Mouse (Mus musculus) MEL (cell line): ENCODE results near the gene Cdk12. TPM values are rescaled to one million over a fixed set of nuclear protein-coding genes. Genes with fewer than 3 reads are reported as not detected.

Experiments
- DNase-seq: peaks from one replicate; pipeline ENCODE4 v3.0.0; 2011; ENCODE audit warnings: low read depth, low spot score
- H3K27ac ChIP-seq: 2 replicates; pipeline ENCODE4 v1.5.1; 2012; ENCODE audit warnings: low read depth, mild to moderate bottlenecking, control low read depth, low read length, moderate library complexity; ENCODE audit not compliant: control insufficient read depth
- H3K27me3 ChIP-seq, 2 experiments: fragments of 150-350 bp in 1 of 2; sonication (generic) in 1 of 2; 2 replicates each; pipeline ENCODE4 v1.6.1; 2012; ENCODE audit warnings: low read length in 2 of 2, mild to moderate bottlenecking in 2 of 2, improper control_type of control experiment in 1 of 2, moderate library complexity in 1 of 2; ENCODE audit not compliant: insufficient read depth in 2 of 2, control insufficient read depth in 1 of 2
- H3K36me3 ChIP-seq, 2 experiments: 2 replicates each; pipeline ENCODE4 v1.6.1; 2012 to 2014; ENCODE audit warnings: low read length in 2 of 2, improper control_type of control experiment in 1 of 2, inconsistent platforms in 1 of 2, mild to moderate bottlenecking in 1 of 2; ENCODE audit not compliant: insufficient read depth in 2 of 2, control insufficient read depth in 1 of 2
- H3K4me1 ChIP-seq, 2 experiments: fragments of 150-350 bp in 1 of 2; sonication (generic) in 1 of 2; 2 replicates each; pipeline ENCODE4 v1.6.1; 2012; ENCODE audit warnings: low read length in 2 of 2, improper control_type of control experiment in 1 of 2, mild to moderate bottlenecking in 1 of 2; ENCODE audit not compliant: insufficient read depth in 2 of 2, control insufficient read depth in 1 of 2
- H3K4me3 ChIP-seq, 2 experiments: fragments of 150-350 bp in 1 of 2; sonication (generic) in 1 of 2; 2 replicates each; pipeline ENCODE4 v1.5.1; 2012; ENCODE audit warnings: low read depth in 2 of 2, low read length in 2 of 2, mild to moderate bottlenecking in 2 of 2, moderate library complexity in 2 of 2, control low read depth in 1 of 2, improper control_type of control experiment in 1 of 2; ENCODE audit not compliant: control insufficient read depth in 1 of 2, insufficient read depth in 1 of 2
- H3K79me2 ChIP-seq: 2 replicates; pipeline ENCODE4 v1.6.1; 2012; ENCODE audit warnings: mild to moderate bottlenecking, low read length, moderate library complexity; ENCODE audit not compliant: control insufficient read depth, poor library complexity, insufficient read depth
- H3K9ac ChIP-seq: 2 replicates; pipeline ENCODE4 v1.6.1; 2012; ENCODE audit warnings: low read depth, mild to moderate bottlenecking, control low read depth, low read length, moderate library complexity; ENCODE audit not compliant: control insufficient read depth, poor library complexity, severe bottlenecking
- H3K9me3 ChIP-seq: fragments of 150-350 bp; sonication (generic); replicated peaks from 2 replicates; pipeline ENCODE4 v1.6.1; 2012; ENCODE audit warnings: mild to moderate bottlenecking, low read length, improper control_type of control experiment, moderate library complexity; ENCODE audit not compliant: insufficient read depth
- BHLHE40 ChIP-seq: IDR thresholded peaks from 2 replicates; pipeline ENCODE4 v1.6.1; 2012; ENCODE audit warnings: low read depth, mild to moderate bottlenecking, inconsistent platforms, low read length, improper control_type of control experiment, borderline replicate concordance
- EP300 ChIP-seq, 2 experiments: IDR thresholded peaks; 2 replicates each; pipeline ENCODE4 v1.6.1; 2011; ENCODE audit warnings: improper control_type of control experiment in 2 of 2, low read length in 2 of 2, low read depth in 1 of 2, mild to moderate bottlenecking in 1 of 2
- ETS1 ChIP-seq: IDR thresholded peaks from 2 replicates; pipeline ENCODE4 v1.6.1; 2012; ENCODE audit warnings: low read depth, mild to moderate bottlenecking, inconsistent platforms, low read length, improper control_type of control experiment, moderate library complexity
- GATA1 ChIP-seq: IDR thresholded peaks from 2 replicates; pipeline ENCODE4 v1.6.1; 2011; ENCODE audit warnings: low read depth, low read length, improper control_type of control experiment
- JUND ChIP-seq: IDR thresholded peaks from 2 replicates; pipeline ENCODE4 v1.6.1; 2011; ENCODE audit warnings: low read depth, mild to moderate bottlenecking, improper control_type of control experiment, low read length
- MXI1 ChIP-seq: IDR thresholded peaks from 2 replicates; pipeline ENCODE4 v1.6.1; 2011; ENCODE audit warnings: mild to moderate bottlenecking, low read depth, low read length, improper control_type of control experiment
- NRF1 ChIP-seq: IDR thresholded peaks from 2 replicates; pipeline ENCODE4 v1.6.1; 2014; ENCODE audit warnings: low read depth, mild to moderate bottlenecking, inconsistent platforms, low read length, improper control_type of control experiment, moderate library complexity; ENCODE audit not compliant: poor library complexity, insufficient read depth, severe bottlenecking
- POLR2A ChIP-seq, 2 experiments: IDR thresholded peaks; 2 replicates each; pipeline ENCODE4 v1.6.1; 2011 to 2012; ENCODE audit warnings: low read length in 2 of 2, mild to moderate bottlenecking in 2 of 2, control low read depth in 1 of 2, improper control_type of control experiment in 1 of 2, low read depth in 1 of 2, moderate library complexity in 1 of 2; ENCODE audit not compliant: control insufficient read depth in 1 of 2, insufficient read depth in 1 of 2, poor library complexity in 1 of 2
- POLR2AphosphoS5 ChIP-seq: IDR thresholded peaks from 2 replicates; pipeline ENCODE4 v1.6.1; 2012; ENCODE audit warnings: low read depth, borderline replicate concordance, mild to moderate bottlenecking, inconsistent platforms, low read length, moderate library complexity, mixed read lengths
- SMC3 ChIP-seq: IDR thresholded peaks from 2 replicates; pipeline ENCODE4 v1.6.1; 2011; ENCODE audit warnings: low read depth, low read length, improper control_type of control experiment
- UBTF ChIP-seq: IDR thresholded peaks from 2 replicates; pipeline ENCODE4 v1.6.1; 2012; ENCODE audit warnings: low read depth, mild to moderate bottlenecking, inconsistent platforms, low read length, improper control_type of control experiment, moderate library complexity, borderline replicate concordance; ENCODE audit not compliant: insufficient read depth
- USF2 ChIP-seq, 2 experiments: IDR thresholded peaks; 2 replicates each; pipeline ENCODE4 v1.6.1; 2011 to 2012; ENCODE audit warnings: improper control_type of control experiment in 2 of 2, low read length in 2 of 2, borderline replicate concordance in 1 of 2, inconsistent platforms in 1 of 2, low read depth in 1 of 2, mild to moderate bottlenecking in 1 of 2; ENCODE audit not compliant: insufficient read depth in 1 of 2
- ZC3H11A ChIP-seq: IDR thresholded peaks from 2 replicates; pipeline ENCODE4 v1.6.1; 2012; ENCODE audit warnings: low read depth, mild to moderate bottlenecking, inconsistent platforms, low read length, improper control_type of control experiment
- ZMIZ1 ChIP-seq: IDR thresholded peaks from 2 replicates; pipeline ENCODE4 v1.6.1; 2012; ENCODE audit warnings: low read depth, mild to moderate bottlenecking, inconsistent platforms, low read length, improper control_type of control experiment, moderate library complexity
- ZNF384 ChIP-seq: IDR thresholded peaks from 2 replicates; pipeline ENCODE4 v1.6.1; 2012; ENCODE audit warnings: low read depth, mild to moderate bottlenecking, inconsistent platforms, low read length, improper control_type of control experiment
- polyA plus RNA-seq, 2 experiments: library from polyadenylated mRNA; stranded (reverse) in 1 of 2; unstranded in 1 of 2; fragments of >175 nt in 1 of 2; fragments of >200 nt in 1 of 2; gene quantifications; 2 replicates each; pipeline versions ENCODE4 v1.2.1 to v1.2.4; 2012; ENCODE audit warnings: low replicate concordance in 2 of 2, low read depth in 1 of 2; ENCODE audit not compliant: insufficient read length in 2 of 2, insufficient read depth in 1 of 2, missing spikeins in 1 of 2
- total RNA-seq: library from RNA; depleted of rRNA; stranded (reverse); fragments of 300-350 nt; gene quantifications from 2 replicates; pipeline ENCODE4 v1.2.3, GENCODE M21; 2012

Cdk12 gene
- total and polyA plus RNA-seq, 3 experiments = 34.3 to 45.5 (median 34.6) TPM

DNA sequence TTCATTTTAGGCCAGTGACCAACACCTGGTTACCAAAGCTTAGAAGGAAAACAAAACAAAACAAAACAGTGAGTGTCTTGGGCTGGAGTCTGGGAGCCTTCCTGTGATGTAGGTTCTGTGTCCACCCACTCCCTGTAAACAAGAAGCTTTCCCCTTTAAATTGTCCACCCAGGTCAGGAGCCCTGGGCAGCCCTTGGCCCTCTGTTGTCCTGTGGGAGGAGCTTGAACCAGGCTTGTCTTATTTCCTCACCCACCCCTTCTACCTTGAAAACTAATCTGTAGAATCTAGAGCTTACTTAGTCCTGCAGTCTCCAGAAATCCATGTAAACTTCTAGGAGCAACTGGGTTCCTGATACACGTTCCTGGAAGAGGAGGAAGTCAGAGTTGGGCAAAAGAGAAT, 119.3 kb downstream of the Cdk12 start:
- DNase-seq = no peak
- Histone ChIP-seq H3K9me3 (no peaks in the 10 kb centered on the region), H3K4me1 (no peaks in the 10 kb centered on the region), H3K27me3 (peaks cover 9 to 39% of the 10 kb centered on the region in 2 experiments), H3K4me3 (no peak overlapping the region), H3K27ac (no peak overlapping the region), H3K9ac (no peak overlapping the region), H3K36me3 (no peaks in the 10 kb centered on the region), H3K79me2 (no peaks in the 10 kb centered on the region)
- TF ChIP-seq POLR2A (IDR thresholded peaks at IDR 0.05; ENCODE audit: control insufficient read depth in 1 of 2, insufficient read depth in 1 of 2, low read depth in 1 of 2, low read length in 2 of 2, poor library complexity in 1 of 2) (no peak), JUND (no peak), GATA1 (no peak), MXI1 (no peak), ZNF384 (no peak), NRF1 (no peak), ZC3H11A (no peak), BHLHE40 (no peak), UBTF (no peak), POLR2AphosphoS5 (no peak), ETS1 (no peak), SMC3 (no peak), EP300 (IDR thresholded peaks at IDR 0.05; ENCODE audit: low read depth in 1 of 2, low read length in 2 of 2) (no peak), USF2 (IDR thresholded peaks at IDR 0.05; ENCODE audit: borderline replicate concordance in 1 of 2, insufficient read depth in 1 of 2, low read depth in 1 of 2, low read length in 2 of 2) (no peak), ZMIZ1 (no peak)

DNA sequence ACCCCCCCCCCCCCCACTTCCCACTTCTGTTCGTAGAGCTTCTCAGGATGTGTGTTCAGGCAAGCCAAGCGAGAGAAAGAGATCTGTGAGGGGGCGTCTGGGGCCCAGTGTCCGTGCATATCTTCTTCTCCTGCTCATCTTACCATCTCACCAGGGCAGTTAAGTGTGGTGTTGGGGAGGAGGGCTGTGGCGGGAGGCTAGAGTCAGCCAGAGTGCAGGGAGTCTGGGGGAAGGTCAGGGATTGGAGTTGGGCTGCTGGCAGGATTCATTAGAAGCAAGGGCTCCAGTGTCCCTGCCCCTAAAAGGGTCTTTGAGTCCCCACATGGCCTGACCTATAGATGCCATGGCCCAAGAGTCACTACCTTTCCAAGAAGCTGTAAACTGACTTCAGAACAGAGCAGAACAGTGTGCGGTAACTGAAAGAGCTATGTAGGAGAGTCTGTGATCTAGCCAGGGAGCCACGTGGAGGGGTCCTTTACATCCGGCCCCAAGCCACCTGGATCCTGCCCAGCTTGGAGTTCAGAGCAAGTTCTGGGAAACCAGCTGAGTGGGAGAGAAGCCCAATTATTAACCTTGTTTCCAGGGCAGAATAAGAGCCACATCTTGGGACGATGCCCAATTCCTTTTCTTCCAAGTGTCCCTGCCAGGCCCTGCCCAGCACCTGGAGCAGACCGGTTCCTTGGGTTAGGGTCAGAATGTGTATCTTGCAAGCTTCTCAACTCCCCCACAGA, 120.4 kb downstream of the Cdk12 start:
- no peak overlapping the region for H3K27ac ChIP-seq
- H3K9me3 ChIP-seq = no peaks in the 10 kb centered on the region
- no peak for DNase-seq
- H3K36me3 ChIP-seq = no peaks in the 10 kb centered on the region
- no peak overlapping the region for H3K4me3 ChIP-seq
- H3K4me1 ChIP-seq = no peaks in the 10 kb centered on the region
- TF ChIP-seq MXI1 = 0 out of 2 replicates have a peak, but pooled peaks have one; percentile 4
- no peak for TF ChIP-seq JUND
- no peak for TF ChIP-seq ZNF384
- H3K27me3 ChIP-seq = peaks cover 9 to 35% of the 10 kb centered on the region in 2 experiments
- no peak overlapping the region for H3K9ac ChIP-seq
- no peaks in the 10 kb centered on the region for H3K79me2 ChIP-seq
